Mouse (Mus musculus) MEL (cell line): ENCODE measurements around the gene 2010005H15Rik.
"Not testable (repeated sequence)": the region's sequence is repeated elsewhere in the genome, so short reads cannot be mapped to it uniquely, and the experiment has no call there.

Experiments
- CTCF ChIP-seq, 3 experiments: IDR thresholded peaks in 2 of 3; conservative IDR thresholded peaks in 1 of 3; 2 replicates each; pipeline ENCODE4 v1.5.1; 2011 to 2012; ENCODE audit warnings: low read length in 3 of 3, low read depth in 2 of 3, mild to moderate bottlenecking in 2 of 3, improper control_type of control experiment in 1 of 3, inconsistent platforms in 1 of 3, mixed read lengths in 1 of 3, moderate library complexity in 1 of 3; ENCODE audit not compliant: control insufficient read depth in 1 of 3, insufficient read depth in 1 of 3, poor library complexity in 1 of 3, severe bottlenecking in 1 of 3
- EP300 ChIP-seq, 2 experiments: IDR thresholded peaks; 2 replicates each; pipeline ENCODE4 v1.6.1; 2011; ENCODE audit warnings: improper control_type of control experiment in 2 of 2, low read length in 2 of 2, low read depth in 1 of 2, mild to moderate bottlenecking in 1 of 2
- HCFC1 ChIP-seq: IDR thresholded peaks from 2 replicates; pipeline ENCODE4 v1.6.1; 2012; ENCODE audit warnings: low read depth, mild to moderate bottlenecking, inconsistent platforms, low read length, improper control_type of control experiment, moderate library complexity
- KAT2A ChIP-seq: conservative IDR thresholded peaks from 2 replicates; pipeline ENCODE4 v1.6.1; 2012; ENCODE audit warnings: low read depth, low read length, improper control_type of control experiment, inconsistent platforms
- MAZ ChIP-seq: IDR thresholded peaks from 2 replicates; pipeline ENCODE4 v1.6.1; 2012; ENCODE audit warnings: low read depth, mild to moderate bottlenecking, inconsistent platforms, low read length, improper control_type of control experiment
- TAL1 ChIP-seq: IDR thresholded peaks from 2 replicates; pipeline ENCODE4 v1.6.1; 2012; ENCODE audit warnings: mild to moderate bottlenecking, inconsistent platforms, low read length, moderate library complexity, mixed read lengths
- ZC3H11A ChIP-seq: IDR thresholded peaks from 2 replicates; pipeline ENCODE4 v1.6.1; 2012; ENCODE audit warnings: low read depth, mild to moderate bottlenecking, inconsistent platforms, low read length, improper control_type of control experiment

DNA sequence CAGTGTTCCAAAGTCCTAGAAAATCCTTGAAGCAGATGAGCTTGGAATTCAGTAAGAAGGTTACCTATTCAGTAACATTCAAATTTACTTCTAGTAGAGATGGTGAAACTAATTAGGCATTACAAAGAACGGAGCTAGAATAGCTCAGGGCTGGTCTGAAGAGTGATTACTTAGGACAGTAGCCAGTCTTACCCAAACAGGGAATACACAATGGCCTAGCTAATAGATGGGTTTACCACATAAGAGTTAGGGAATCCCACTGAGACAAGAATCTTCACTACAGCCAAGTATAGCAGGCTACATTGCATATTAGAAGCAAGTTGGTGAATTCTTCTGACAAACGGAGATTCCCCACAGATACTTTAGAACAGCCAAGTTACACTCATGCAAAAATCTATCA is 15.6 kb upstream of the 2010005H15Rik start:
- not testable (repeated sequence) for TF ChIP-seq CTCF (IDR thresholded peaks at IDR 0.05 in 2 of 3, conservative IDR thresholded peaks at IDR 0.05 in 1 of 3; ENCODE audit: control insufficient read depth in 1 of 3, insufficient read depth in 1 of 3, low read depth in 2 of 3, low read length in 3 of 3, poor library complexity in 1 of 3, severe bottlenecking in 1 of 3); MAZ; ZC3H11A; KAT2A; HCFC1; TAL1; EP300 (IDR thresholded peaks at IDR 0.05; ENCODE audit: low read depth in 1 of 2, low read length in 2 of 2)
